Mouse (Mus musculus): ENCODE results near the gene Ascc1. TPM values are rescaled to one million over a fixed set of nuclear protein-coding genes. Genes with fewer than 3 reads are reported as not detected.
"Not testable (repeated sequence)": the region's sequence is repeated elsewhere in the genome, so short reads cannot be mapped to it uniquely, and the experiment has no call there.

The Ascc1 gene
- polyA plus RNA-seq, 1 experiment from 2014 or later: 36.5 TPM

- Histone ChIP-seq H3K4me3 (no peak overlapping the region), H3K9me3 (replicated peaks) (no peaks in the 10 kb centered on the region), H3K36me3 (no peaks in the 10 kb centered on the region), H3K27me3 (ENCODE audit: low read depth, poor library complexity, severe bottlenecking) (peaks cover 25% of the 10 kb centered on the region), H3K27ac (0 out of 2 replicates have a peak overlapping the region, but pooled peaks have one; percentile 7), H3K4me1 (peaks cover 35% of the 10 kb centered on the region)
- DNase-seq (ENCODE audit: low spot score): no peak
- WGBS: 37% methylated on average over 4 of the region's 4 CpGs
These were observed 114.4 kb downstream of the Ascc1 start for GRCm38 (mm10) chr10:60116997-60117396.

- Histone ChIP-seq H3K4me1 (peaks cover 35% of the 10 kb centered on the region), H3K9me3 (replicated peaks) (no peaks in the 10 kb centered on the region), H3K36me3 (no peaks in the 10 kb centered on the region), H3K27ac (no peak overlapping the region), H3K27me3 (ENCODE audit: low read depth, poor library complexity, severe bottlenecking) (peaks cover 14% of the 10 kb centered on the region; the same call in 1 of the 2 replicates), H3K4me3 (no peak overlapping the region)
- WGBS: 68% methylated on average over 7 of the region's 7 CpGs
- DNase-seq (ENCODE audit: low spot score): no peak
These were observed 115.9 kb downstream of the Ascc1 start for GRCm38 (mm10) chr10:60118464-60118863.

- Histone ChIP-seq H3K4me3 (no peak overlapping the region), H3K9me3 (replicated peaks) (no peaks in the 10 kb centered on the region), H3K4me1 (peaks cover 31% of the 10 kb centered on the region), H3K27ac (0 out of 2 replicates have a peak overlapping the region, but pooled peaks have one; percentile 16), H3K36me3 (no peaks in the 10 kb centered on the region), H3K27me3 (ENCODE audit: low read depth, poor library complexity, severe bottlenecking) (0 out of 2 replicates have a peak, but pooled peaks cover 8% of the 10 kb centered on the region)
- 78% methylated on average over 4 of the region's 4 CpGs for WGBS
- no peak for DNase-seq (ENCODE audit: low spot score)
These were observed 118.0 kb downstream of the Ascc1 start for GRCm38 (mm10) chr10:60120630-60121029.

DNA sequence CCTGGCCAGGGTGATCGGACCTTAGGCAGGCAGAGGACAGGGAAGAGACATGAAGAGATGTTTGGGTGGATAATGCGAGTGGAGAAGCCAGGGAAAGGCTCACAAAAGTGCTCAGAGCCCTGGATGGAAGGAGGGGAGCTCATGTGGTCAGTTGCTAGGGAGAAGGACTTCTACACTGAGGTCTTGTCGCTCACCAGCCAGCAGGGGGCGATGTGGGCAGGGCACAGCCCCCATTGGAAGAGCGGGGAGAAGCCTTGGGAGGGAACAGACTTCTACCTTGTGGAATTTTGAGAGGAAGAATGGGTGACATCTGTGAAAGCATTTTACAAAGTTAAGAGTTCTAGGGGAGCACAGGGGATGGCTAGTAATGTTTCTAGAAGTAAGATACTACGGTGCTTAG, 121.5 kb downstream of the Ascc1 start:
- Histone ChIP-seq H3K9me3 (replicated peaks) (no peaks in the 10 kb centered on the region), H3K27me3 (ENCODE audit: low read depth, poor library complexity, severe bottlenecking) (0 out of 2 replicates have a peak, but pooled peaks cover 6% of the 10 kb centered on the region), H3K4me3 (no peak overlapping the region), H3K36me3 (no peaks in the 10 kb centered on the region), H3K27ac (no peak overlapping the region), H3K4me1 (peaks cover 9% of the 10 kb centered on the region)
- no peak for DNase-seq (ENCODE audit: low spot score)
- WGBS: 62% methylated on average over 6 of the region's 6 CpGs

GRCm38 (mm10) chr10:60125529-60126327, 123.1 kb downstream of the Ascc1 start:
- no peak for DNase-seq (ENCODE audit: low spot score)
- Histone ChIP-seq H3K4me1 (peaks cover 9% of the 10 kb centered on the region), H3K27ac (0 out of 2 replicates have a peak overlapping the region, but pooled peaks have one; percentile 37), H3K27me3 (ENCODE audit: low read depth, poor library complexity, severe bottlenecking) (0 out of 2 replicates have a peak, but pooled peaks cover 3% of the 10 kb centered on the region), H3K4me3 (peak overlapping the region; percentile 31), H3K9me3 (replicated peaks) (no peaks in the 10 kb centered on the region), H3K36me3 (no peaks in the 10 kb centered on the region)
- 18% methylated on average over 21 of the region's 22 CpGs for WGBS

DNA sequence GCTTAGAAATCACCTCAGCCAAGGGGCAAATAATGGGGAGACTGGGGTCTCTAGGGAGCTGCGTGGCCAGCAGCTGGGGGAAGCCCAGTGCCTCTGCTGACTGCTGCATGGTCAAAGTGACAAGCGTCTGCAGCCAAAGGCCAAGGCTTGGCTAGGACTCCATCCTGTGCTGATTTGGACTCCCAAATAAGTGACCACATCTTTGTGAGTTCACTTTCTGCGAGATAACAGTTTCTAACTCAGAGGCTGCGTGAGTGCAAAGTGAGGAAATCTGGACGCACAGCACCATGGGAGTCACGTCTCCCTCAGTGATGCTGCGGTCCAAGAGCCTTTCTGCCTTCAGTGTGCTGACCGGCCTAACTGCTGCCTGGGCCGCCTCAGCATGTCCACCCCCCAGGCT, 125.7 kb downstream of the Ascc1 start:
- Histone ChIP-seq H3K4me3 (no peak overlapping the region), H3K9me3 (replicated peaks) (no peaks in the 10 kb centered on the region), H3K36me3 (no peaks in the 10 kb centered on the region), H3K27ac (no peak overlapping the region), H3K4me1 (peaks cover 13% of the 10 kb centered on the region), H3K27me3 (ENCODE audit: low read depth, poor library complexity, severe bottlenecking) (0 out of 2 replicates have a peak, but pooled peaks cover 3% of the 10 kb centered on the region)
- WGBS: 89% methylated on average over 9 of the region's 9 CpGs
- no peak for DNase-seq (ENCODE audit: low spot score)

GRCm38 (mm10) chr10:60130504-60130903, 127.9 kb downstream of the Ascc1 start:
- 92% methylated on average over 4 of the region's 4 CpGs for WGBS
- H3K27me3 ChIP-seq (ENCODE audit: low read depth, poor library complexity, severe bottlenecking): 0 out of 2 replicates have a peak, but pooled peaks cover 2% of the 10 kb centered on the region
- no peak for DNase-seq (ENCODE audit: low spot score)
- H3K4me1 ChIP-seq: peaks cover 25% of the 10 kb centered on the region
- H3K9me3 ChIP-seq (replicated peaks): no peaks in the 10 kb centered on the region
- H3K36me3 ChIP-seq: no peaks in the 10 kb centered on the region
- H3K27ac ChIP-seq: no peak overlapping the region
- no peak overlapping the region for H3K4me3 ChIP-seq

- peak; percentile 54 for DNase-seq (ENCODE audit: low spot score)
- Histone ChIP-seq H3K4me3 (peak overlapping the region; percentile 20; the same call in 1 of the 2 replicates), H3K27me3 (ENCODE audit: low read depth, poor library complexity, severe bottlenecking) (no peaks in the 10 kb centered on the region), H3K27ac (peak overlapping the region; percentile 80), H3K4me1 (peaks cover 16% of the 10 kb centered on the region), H3K9me3 (replicated peaks) (no peaks in the 10 kb centered on the region), H3K36me3 (no peaks in the 10 kb centered on the region)
- WGBS: 22% methylated on average over 6 of the region's 6 CpGs
These were observed 130.9 kb downstream of the Ascc1 start for GRCm38 (mm10) chr10:60133501-60133900.

- Histone ChIP-seq H3K36me3 (no peaks in the 10 kb centered on the region), H3K4me3 (no peak overlapping the region), H3K27me3 (ENCODE audit: low read depth, poor library complexity, severe bottlenecking) (no peaks in the 10 kb centered on the region), H3K4me1 (peaks cover 16% of the 10 kb centered on the region), H3K27ac (peak overlapping the region; percentile 80), H3K9me3 (replicated peaks) (no peaks in the 10 kb centered on the region)
- DNase-seq (ENCODE audit: low spot score): no peak
- 48% methylated on average over 9 of the region's 9 CpGs for WGBS
These were observed 131.6 kb downstream of the Ascc1 start for GRCm38 (mm10) chr10:60134201-60134600.

GRCm38 (mm10) chr10:60136010-60136409, 133.4 kb downstream of the Ascc1 start:
- not testable (repeated sequence) for H3K36me3 ChIP-seq; H3K9me3 ChIP-seq (replicated peaks)
- 71% methylated on average over 1 of the region's 1 CpGs for WGBS

GRCm38 (mm10) chr10:60136935-60137334, 134.3 kb downstream of the Ascc1 start:
- H3K36me3 ChIP-seq: no peaks in the 10 kb centered on the region
- H3K9me3 ChIP-seq (replicated peaks): no peaks in the 10 kb centered on the region
- WGBS: 85% methylated on average over 7 of the region's 7 CpGs
- no peaks in the 10 kb centered on the region for H3K27me3 ChIP-seq (ENCODE audit: low read depth, poor library complexity, severe bottlenecking)
- DNase-seq (ENCODE audit: low spot score): no peak
- H3K4me1 ChIP-seq: peaks cover 16% of the 10 kb centered on the region
- no peak overlapping the region for H3K27ac ChIP-seq
- H3K4me3 ChIP-seq: no peak overlapping the region

More at GRCm38 (mm10) chr10:60136010-60136409, 133.4 kb downstream of the Ascc1 start:
- not testable (repeated sequence) for H3K4me3 ChIP-seq; H3K27ac ChIP-seq; DNase-seq (ENCODE audit: low spot score); H3K27me3 ChIP-seq (ENCODE audit: low read depth, poor library complexity, severe bottlenecking)
- peaks cover 16% of the 10 kb centered on the region for H3K4me1 ChIP-seq

- WGBS: 89% methylated on average over 5 of the region's 5 CpGs
- H3K9me3 ChIP-seq (replicated peaks): no peaks in the 10 kb centered on the region
- no peak overlapping the region for H3K4me3 ChIP-seq
- H3K4me1 ChIP-seq: peaks cover 9% of the 10 kb centered on the region
- H3K27ac ChIP-seq: no peak overlapping the region
- no peaks in the 10 kb centered on the region for H3K36me3 ChIP-seq
- no peaks in the 10 kb centered on the region for H3K27me3 ChIP-seq (ENCODE audit: low read depth, poor library complexity, severe bottlenecking)
- DNase-seq (ENCODE audit: low spot score): no peak
These were observed 136.1 kb downstream of the Ascc1 start for GRCm38 (mm10) chr10:60138680-60139079.

- Histone ChIP-seq H3K4me1 (no peaks in the 10 kb centered on the region), H3K4me3 (no peak overlapping the region), H3K27me3 (ENCODE audit: low read depth, poor library complexity, severe bottlenecking) (no peaks in the 10 kb centered on the region)
These were observed 138.1 kb downstream of the Ascc1 start for GRCm38 (mm10) chr10:60140751-60141150.

More at GRCm38 (mm10) chr10:60140751-60141150, 138.1 kb downstream of the Ascc1 start:
- no peak for DNase-seq (ENCODE audit: low spot score)
- Histone ChIP-seq H3K27ac (no peak overlapping the region), H3K36me3 (no peaks in the 10 kb centered on the region), H3K9me3 (replicated peaks) (no peaks in the 10 kb centered on the region)
- 93% methylated on average over 4 of the region's 4 CpGs for WGBS
